Mouse (Mus musculus) neural tube, embryonic 13.5 days (tissue): ENCODE results near the gene Igfbp3. TPM values are rescaled to one million over a fixed set of nuclear protein-coding genes. Genes with fewer than 3 reads are reported as not detected.
"Not testable (repeated sequence)": the region's sequence is repeated elsewhere in the genome, so short reads cannot be mapped to it uniquely, and the experiment has no call there.

Source experiments
- ATAC-seq: fragments of 200-750 bp; cut with Nextera tagmentation; 2 replicates; pipeline ENCODE4 v1.8.0; 2017; ENCODE audit warnings: low read depth, mild to moderate bottlenecking, moderate TSS enrichment, moderate library complexity
- H3K27ac ChIP-seq: fragments of 300-500 bp; sonication (generic); replicated peaks from 2 replicates; pipeline ENCODE4 v1.5.1; 2015; ENCODE audit warnings: moderate library complexity, mild to moderate bottlenecking, inconsistent platforms
- H3K27me3 ChIP-seq: fragments of 300-500 bp; sonication (generic); 2 replicates; pipeline ENCODE4 v1.6.1; 2015; ENCODE audit warnings: mild to moderate bottlenecking, inconsistent platforms
- H3K36me3 ChIP-seq: fragments of 300-500 bp; sonication (generic); 2 replicates; pipeline ENCODE4 v1.6.1; 2015; ENCODE audit warnings: mild to moderate bottlenecking, inconsistent platforms
- H3K4me1 ChIP-seq: fragments of 300-500 bp; sonication (generic); replicated peaks from 2 replicates; pipeline ENCODE4 v1.6.1; 2015; ENCODE audit warnings: inconsistent platforms
- H3K4me2 ChIP-seq: fragments of 300-500 bp; sonication (generic); 2 replicates; pipeline ENCODE4 v1.6.1; 2015; ENCODE audit warnings: inconsistent platforms, mild to moderate bottlenecking, moderate library complexity
- H3K4me3 ChIP-seq: fragments of 300-500 bp; sonication (generic); 2 replicates; pipeline ENCODE4 v1.5.1; 2015; ENCODE audit warnings: mild to moderate bottlenecking, inconsistent platforms
- H3K9ac ChIP-seq: fragments of 300-500 bp; sonication (generic); 2 replicates; pipeline ENCODE4 v1.6.1; 2015; ENCODE audit warnings: moderate library complexity, mild to moderate bottlenecking, inconsistent platforms
- H3K9me3 ChIP-seq: fragments of 300-500 bp; sonication (generic); 2 replicates; pipeline ENCODE4 v1.6.1; 2016; ENCODE audit warnings: inconsistent platforms
- WGBS: fragments of 180-500 bp; shearing (Covaris S2); methylation state at CpG from one replicate; pipeline ENCODE4 v1.1.7; 2015; 5-methylcytosine and 5-hydroxymethylcytosine counted together
- polyA plus RNA-seq: library from polyadenylated mRNA; unstranded; fragments of >200 nt; fragmentation: Nextera tagmentation; extraction: Ambion mirVana; gene quantifications from 2 replicates; pipeline ENCODE4 v1.2.1, GENCODE M21; 2015

The Igfbp3 gene
- polyA plus RNA-seq, 1 experiment from 2014 or later: 20.6 TPM

- H3K4me2 ChIP-seq: no peak overlapping the region
- H3K36me3 ChIP-seq: no peaks in the 10 kb centered on the region
- no peak overlapping the region for H3K27ac ChIP-seq
- H3K4me1 ChIP-seq: no peaks in the 10 kb centered on the region
- H3K9me3 ChIP-seq: no peaks in the 10 kb centered on the region
- H3K27me3 ChIP-seq: no peaks in the 10 kb centered on the region
- WGBS: 82% methylated on average over 4 of the region's 4 CpGs
- no peak for ATAC-seq
- H3K9ac ChIP-seq: no peak overlapping the region
- H3K4me3 ChIP-seq: no peak overlapping the region
Measured at GRCm38 (mm10) chr11:7230000-7230399, 16.3 kb upstream of the Igfbp3 start.

GRCm38 (mm10) chr11:7228107-7228506, 14.4 kb upstream of the Igfbp3 start:
- Histone ChIP-seq H3K27ac (no peak overlapping the region), H3K4me3 (no peak overlapping the region), H3K4me2 (no peak overlapping the region), H3K36me3 (no peaks in the 10 kb centered on the region), H3K4me1 (no peaks in the 10 kb centered on the region), H3K9me3 (no peaks in the 10 kb centered on the region), H3K9ac (no peak overlapping the region), H3K27me3 (no peaks in the 10 kb centered on the region)
- no peak for ATAC-seq
- WGBS: 80% methylated on average over 4 of the region's 4 CpGs

GRCm38 (mm10) chr11:7226810-7227550, 13.3 kb upstream of the Igfbp3 start:
- H3K27me3 ChIP-seq: no peaks in the 10 kb centered on the region
- H3K27ac ChIP-seq: no peak overlapping the region
- ATAC-seq: no peak
- H3K9me3 ChIP-seq: no peaks in the 10 kb centered on the region
- H3K4me1 ChIP-seq: no peaks in the 10 kb centered on the region
- no peak overlapping the region for H3K4me3 ChIP-seq
- H3K9ac ChIP-seq: no peak overlapping the region
- WGBS: 85% methylated on average over 7 of the region's 7 CpGs
- H3K4me2 ChIP-seq: no peak overlapping the region
- H3K36me3 ChIP-seq: no peaks in the 10 kb centered on the region

- H3K9me3 ChIP-seq: no peaks in the 10 kb centered on the region
- no peak overlapping the region for H3K27ac ChIP-seq
- H3K4me1 ChIP-seq: no peaks in the 10 kb centered on the region
- H3K36me3 ChIP-seq: no peaks in the 10 kb centered on the region
- no peak for ATAC-seq
- H3K9ac ChIP-seq: no peak overlapping the region
- no peak overlapping the region for H3K4me2 ChIP-seq
- 80% methylated on average over 2 of the region's 2 CpGs for WGBS
- no peak overlapping the region for H3K4me3 ChIP-seq
- H3K27me3 ChIP-seq: no peaks in the 10 kb centered on the region
Measured at GRCm38 (mm10) chr11:7226200-7226599, 12.5 kb upstream of the Igfbp3 start.

GRCm38 (mm10) chr11:7221826-7222225, 8.1 kb upstream of the Igfbp3 start:
- H3K27me3 ChIP-seq, H3K9me3 ChIP-seq, H3K9ac ChIP-seq, H3K4me3 ChIP-seq, H3K27ac ChIP-seq, ATAC-seq, H3K4me1 ChIP-seq, H3K36me3 ChIP-seq, H3K4me2 ChIP-seq: not testable (repeated sequence)
- 77% methylated on average over 8 of the region's 8 CpGs for WGBS

GRCm38 (mm10) chr11:7215703-7216102, 2.0 kb upstream of the Igfbp3 start:
- Histone ChIP-seq H3K27me3 (peaks cover 32% of the 10 kb centered on the region), H3K9me3 (no peaks in the 10 kb centered on the region), H3K4me1 (peaks cover 35% of the 10 kb centered on the region), H3K27ac (no peak overlapping the region), H3K4me3 (no peak overlapping the region), H3K9ac (no peak overlapping the region), H3K4me2 (no peak overlapping the region), H3K36me3 (no peaks in the 10 kb centered on the region)
- 9% methylated on average over 8 of the region's 8 CpGs for WGBS
- ATAC-seq: no peak

GRCm38 (mm10) chr11:7214761-7215160, 1.0 kb upstream of the Igfbp3 start:
- peak overlapping the region; percentile 79; the same call in 1 of the 2 replicates for H3K9ac ChIP-seq
- H3K4me2 ChIP-seq: peak overlapping the region; percentile 90
- H3K4me1 ChIP-seq: peaks cover 39% of the 10 kb centered on the region
- H3K9me3 ChIP-seq: no peaks in the 10 kb centered on the region
- 9% methylated on average over 14 of the region's 14 CpGs for WGBS
- H3K27ac ChIP-seq: no peak overlapping the region
- no peak for ATAC-seq
- H3K4me3 ChIP-seq: peak overlapping the region; percentile 67
- peaks cover 32% of the 10 kb centered on the region for H3K27me3 ChIP-seq
- H3K36me3 ChIP-seq: no peaks in the 10 kb centered on the region

DNA sequence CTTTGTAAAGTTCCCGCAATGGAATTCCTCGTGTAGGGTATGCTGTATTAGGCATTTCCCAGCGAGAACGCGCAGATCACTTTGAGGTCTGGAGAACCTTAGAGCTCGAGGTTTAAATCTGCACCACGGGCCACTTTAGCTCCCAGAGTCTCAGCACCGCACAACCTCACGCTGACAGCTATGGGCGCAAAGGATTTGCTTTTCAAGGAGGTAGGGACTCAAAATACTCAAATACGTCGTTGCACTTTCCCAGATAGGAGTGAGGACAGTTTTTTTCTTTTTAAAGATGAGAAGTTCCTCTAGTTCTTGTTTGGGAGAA, 578 bp upstream of the Igfbp3 start:
- Histone ChIP-seq H3K4me3 (peak overlapping the region; percentile 67), H3K27ac (no peak overlapping the region), H3K9ac (peak overlapping the region; percentile 79), H3K4me1 (peaks cover 39% of the 10 kb centered on the region), H3K9me3 (no peaks in the 10 kb centered on the region), H3K36me3 (peaks cover 1% of the 10 kb centered on the region; the same call in 1 of the 2 replicates), H3K27me3 (peaks cover 32% of the 10 kb centered on the region), H3K4me2 (peak overlapping the region; percentile 90)
- under 1% methylated on average over 12 of the region's 12 CpGs for WGBS
- no peak; the same call in 1 of the 2 replicates for ATAC-seq

DNA sequence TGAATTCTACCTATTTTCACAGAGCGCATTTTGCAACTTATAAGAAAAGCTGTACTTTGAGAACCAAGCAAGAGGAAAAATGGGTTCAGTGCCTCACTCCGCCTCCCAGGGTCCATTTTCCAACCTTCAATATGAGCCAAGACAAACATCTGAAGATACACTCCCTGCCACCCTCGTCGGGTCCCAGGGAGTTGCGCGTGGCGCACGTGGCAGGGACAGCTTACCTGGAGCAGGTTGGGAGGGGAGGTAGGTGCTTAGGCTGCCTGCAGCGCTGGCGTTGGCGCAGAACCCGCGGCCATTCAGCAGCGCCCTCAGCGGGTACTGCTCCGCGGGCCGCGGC, 592 bp downstream of the Igfbp3 start:
- 1% methylated on average over 19 of the region's 19 CpGs for WGBS
- peak overlapping the region; percentile 67 for H3K4me3 ChIP-seq
- peaks cover 32% of the 10 kb centered on the region for H3K27me3 ChIP-seq
- H3K4me2 ChIP-seq: peak overlapping the region; percentile 90
- H3K4me1 ChIP-seq: peaks cover 39% of the 10 kb centered on the region
- H3K9me3 ChIP-seq: no peaks in the 10 kb centered on the region
- ATAC-seq: no peak
- H3K36me3 ChIP-seq: peaks cover 8% of the 10 kb centered on the region; the same call in 1 of the 2 replicates
- peak overlapping the region; percentile 79 for H3K9ac ChIP-seq
- peak overlapping the region; percentile 91 for H3K27ac ChIP-seq

DNA sequence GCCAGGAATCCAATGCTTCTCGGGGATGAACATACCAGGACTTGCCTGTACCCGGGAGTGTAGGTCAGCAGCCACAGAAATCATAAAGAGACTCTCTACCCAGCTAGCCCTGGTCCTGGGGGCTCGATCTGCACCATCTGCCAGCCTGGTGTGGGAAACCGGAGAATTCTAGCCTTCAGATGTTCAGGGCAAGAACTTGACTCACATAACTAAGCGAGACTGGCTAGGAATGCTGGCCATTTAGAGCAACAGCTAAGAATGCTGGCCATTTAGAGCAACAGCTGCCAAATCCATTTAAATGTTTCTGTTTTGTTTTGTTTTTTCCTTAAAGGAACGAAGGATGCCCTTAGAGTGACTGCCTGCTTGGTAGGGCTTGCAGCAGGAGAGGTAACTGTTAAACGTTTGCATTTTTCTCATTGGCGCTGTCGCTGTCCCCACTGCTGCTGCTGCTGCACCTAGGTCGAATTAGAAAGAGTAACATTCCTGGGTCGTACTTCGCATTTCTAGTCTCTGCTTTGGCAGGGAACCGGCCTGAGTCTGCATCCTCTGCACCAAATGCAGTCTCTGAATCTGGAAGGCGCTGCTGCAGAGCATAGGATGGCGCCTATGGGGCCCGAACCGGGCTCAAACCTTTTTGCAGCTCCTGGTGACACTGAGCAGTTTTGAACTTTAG, 1.5 kb downstream of the Igfbp3 start:
- peak overlapping the region; percentile 79 for H3K9ac ChIP-seq
- peak overlapping the region; percentile 90 for H3K4me2 ChIP-seq
- peaks cover 32% of the 10 kb centered on the region for H3K27me3 ChIP-seq
- peak overlapping the region; percentile 67 for H3K4me3 ChIP-seq
- ATAC-seq: no peak
- H3K9me3 ChIP-seq: no peaks in the 10 kb centered on the region
- no peak overlapping the region; the same call in 1 of the 2 replicates for H3K27ac ChIP-seq
- H3K4me1 ChIP-seq: peaks cover 39% of the 10 kb centered on the region
- peaks cover 8% of the 10 kb centered on the region for H3K36me3 ChIP-seq
- WGBS: 15% methylated on average over 17 of the region's 17 CpGs

DNA sequence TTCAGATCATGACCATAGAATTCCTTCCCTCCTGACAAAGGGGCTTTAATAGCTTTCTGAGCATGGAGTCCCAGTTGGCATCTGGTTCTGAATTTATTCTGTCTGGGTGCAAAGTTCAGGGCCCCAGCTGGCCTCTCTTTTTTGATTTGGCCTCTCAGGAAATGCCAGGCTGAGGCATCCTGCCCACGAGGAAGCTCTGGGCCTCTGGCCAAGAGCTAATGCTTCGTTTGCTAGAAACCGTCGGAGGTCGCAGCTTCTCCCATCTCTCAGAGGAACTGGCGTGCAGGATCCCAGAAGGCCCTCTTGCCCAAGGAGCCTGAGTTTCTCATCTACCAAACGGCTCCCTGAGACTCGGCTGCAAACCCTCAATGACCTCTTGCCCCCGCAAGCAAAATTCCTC, 2.5 kb downstream of the Igfbp3 start:
- peaks cover 9% of the 10 kb centered on the region for H3K36me3 ChIP-seq
- peak overlapping the region; percentile 34 for H3K4me2 ChIP-seq
- no peak for ATAC-seq
- WGBS: 6% methylated on average over 9 of the region's 9 CpGs
- H3K9ac ChIP-seq: 0 out of 2 replicates have a peak overlapping the region, but pooled peaks have one; percentile 22
- no peaks in the 10 kb centered on the region for H3K9me3 ChIP-seq
- H3K4me1 ChIP-seq: peaks cover 39% of the 10 kb centered on the region
- H3K27ac ChIP-seq: peak overlapping the region; percentile 39
- peaks cover 32% of the 10 kb centered on the region for H3K27me3 ChIP-seq
- peak overlapping the region; percentile 9; the same call in 1 of the 2 replicates for H3K4me3 ChIP-seq

- H3K4me1 ChIP-seq: peaks cover 39% of the 10 kb centered on the region
- peaks cover 30% of the 10 kb centered on the region for H3K27me3 ChIP-seq
- no peak overlapping the region for H3K4me2 ChIP-seq
- no peak overlapping the region for H3K4me3 ChIP-seq
- ATAC-seq: no peak
- H3K36me3 ChIP-seq: peaks cover 11% of the 10 kb centered on the region
- WGBS: 7% methylated on average over 6 of the region's 6 CpGs
- peak overlapping the region; percentile 39 for H3K27ac ChIP-seq
- no peaks in the 10 kb centered on the region for H3K9me3 ChIP-seq
- H3K9ac ChIP-seq: no peak overlapping the region
Measured at GRCm38 (mm10) chr11:7210343-7210742, 3.4 kb downstream of the Igfbp3 start.
